Mouse (Mus musculus) neural tube, embryonic 11.5 days (tissue): ENCODE measurements at regions not wholly inside any gene's neighbourhood (a gene's known extent, or its start where the extent isn't known, plus 50 kb on each side); places are given as distances from the start of the nearest gene placed in this dataset.

ENCODE experiments used
- ATAC-seq: fragments of 200-750 bp; cut with Nextera tagmentation; 2 replicates; pipeline ENCODE4 v1.8.0; 2017; ENCODE audit warnings: moderate number of reproducible peaks, mild to moderate bottlenecking, moderate TSS enrichment, moderate library complexity; ENCODE audit not compliant: insufficient read depth, low FRiP score, low TSS enrichment
- DNase-seq: peaks from one replicate; pipeline ENCODE4 v3.0.0-alpha.2; 2015; ENCODE audit warnings: low spot score
- H3K27ac ChIP-seq: fragments of 300-500 bp; sonication (generic); 2 replicates; pipeline ENCODE4 v1.5.1; 2014; ENCODE audit warnings: low read depth, mild to moderate bottlenecking, low read length
- H3K27me3 ChIP-seq: fragments of 300-500 bp; sonication (generic); 2 replicates; pipeline ENCODE4 v1.6.1; 2014; ENCODE audit warnings: mild to moderate bottlenecking, low read length, mixed read lengths; ENCODE audit not compliant: control insufficient read depth, insufficient read depth
- H3K36me3 ChIP-seq: fragments of 300-500 bp; sonication (generic); 2 replicates; pipeline ENCODE4 v1.6.1; 2014; ENCODE audit warnings: mild to moderate bottlenecking, low read length, moderate library complexity, mixed read lengths; ENCODE audit not compliant: control insufficient read depth, insufficient read depth
- H3K4me1 ChIP-seq: fragments of 300-500 bp; sonication (generic); 2 replicates; pipeline ENCODE4 v1.6.1; 2014; ENCODE audit warnings: low read length, mixed read lengths; ENCODE audit not compliant: control insufficient read depth, insufficient read depth
- H3K4me2 ChIP-seq: fragments of 300-500 bp; sonication (generic); 2 replicates; pipeline ENCODE4 v1.6.1; 2014; ENCODE audit warnings: low read depth, mild to moderate bottlenecking, moderate library complexity
- H3K4me3 ChIP-seq: fragments of 300-500 bp; sonication (generic); 2 replicates; pipeline ENCODE4 v1.5.1; 2014; ENCODE audit warnings: low read depth, low read length
- H3K9ac ChIP-seq: fragments of 300-500 bp; sonication (generic); 2 replicates; pipeline ENCODE4 v1.6.1; 2014; ENCODE audit warnings: mild to moderate bottlenecking, low read length
- H3K9me3 ChIP-seq: fragments of 300-500 bp; sonication (generic); 2 replicates; pipeline ENCODE4 v1.6.1; 2016; ENCODE audit warnings: low read length; ENCODE audit not compliant: control insufficient read depth
- WGBS: fragments of 180-500 bp; shearing (Covaris S2); extraction: QIAGEN DNeasy Blood & Tissue Kit; methylation state at CpG from one replicate; pipeline ENCODE4 v1.1.7; 2014; 5-methylcytosine and 5-hydroxymethylcytosine counted together

- Histone ChIP-seq H3K9ac (no peak overlapping the region), H3K27ac (no peak overlapping the region), H3K4me1 (no peaks in the 10 kb centered on the region), H3K4me3 (no peak overlapping the region), H3K36me3 (no peaks in the 10 kb centered on the region), H3K27me3 (no peaks in the 10 kb centered on the region), H3K9me3 (no peaks in the 10 kb centered on the region), H3K4me2 (no peak overlapping the region)
- WGBS: 78% methylated on average over 1 of the region's 1 CpGs
- DNase-seq: no peak
- ATAC-seq: no peak
Measured at GRCm38 (mm10) chr14:13212658-13213057, 71.9 kb upstream of the Synpr start.
